Mouse (Mus musculus) thymus, postnatal 10 days (tissue): Measurements from ENCODE around the gene Utp14a.

ENCODE experiments used
- DNase-seq, 2 experiments: peaks; one replicate each; pipeline ENCODE4 v3.0.0; 2021; ENCODE audit warnings: low spot score in 2 of 2

Gene Utp14a

DNA sequence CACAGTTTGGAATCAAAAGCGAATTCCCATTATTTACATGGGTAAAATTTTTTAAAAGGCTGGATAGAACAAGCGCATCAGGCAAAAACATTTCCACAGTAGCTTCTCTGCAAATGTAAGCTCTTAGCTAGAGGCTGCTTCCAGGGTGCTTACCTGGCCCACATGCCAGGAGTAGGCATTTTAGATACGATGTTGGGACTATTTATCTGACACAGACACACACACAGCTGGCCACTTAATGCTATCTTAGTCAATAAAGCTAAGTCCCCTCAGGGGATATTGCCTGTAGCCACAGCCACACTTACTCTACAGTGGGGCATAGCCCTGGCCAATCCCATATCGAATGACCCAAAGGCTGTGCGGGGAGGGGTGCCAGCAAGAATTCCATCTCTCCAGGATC lies 55.1 kb downstream of the Utp14a start:
- DNase-seq, result no peak

DNA sequence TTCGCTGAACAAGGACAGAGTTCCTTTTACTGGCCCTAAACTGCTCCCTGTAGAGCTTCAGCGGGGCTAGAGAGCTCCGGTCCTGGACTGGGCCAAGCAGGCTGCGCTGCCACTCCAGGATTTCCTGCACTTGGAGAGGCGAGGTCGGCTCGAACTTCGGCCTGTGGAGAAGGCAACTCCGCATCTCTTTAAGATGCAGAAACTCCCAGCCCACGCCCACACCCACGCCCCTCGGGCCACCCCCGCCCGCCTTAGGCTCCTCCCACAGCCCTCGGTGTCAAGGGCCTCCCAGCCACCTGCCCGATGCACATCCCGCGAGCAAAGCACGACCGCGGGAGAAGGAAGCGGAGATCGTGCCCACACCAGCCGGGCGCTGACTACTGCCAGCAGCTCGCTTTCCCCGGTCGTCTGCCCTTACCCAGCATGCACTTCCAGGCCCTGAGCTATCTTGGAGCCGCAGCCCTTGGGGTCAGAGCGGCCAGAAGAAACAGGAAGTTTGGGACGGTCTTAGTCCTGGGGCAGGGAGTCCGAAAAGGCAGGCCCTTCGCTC lies 57.9 kb downstream of the Utp14a start:
- peak; percentile 79 to 87 for DNase-seq

DNA sequence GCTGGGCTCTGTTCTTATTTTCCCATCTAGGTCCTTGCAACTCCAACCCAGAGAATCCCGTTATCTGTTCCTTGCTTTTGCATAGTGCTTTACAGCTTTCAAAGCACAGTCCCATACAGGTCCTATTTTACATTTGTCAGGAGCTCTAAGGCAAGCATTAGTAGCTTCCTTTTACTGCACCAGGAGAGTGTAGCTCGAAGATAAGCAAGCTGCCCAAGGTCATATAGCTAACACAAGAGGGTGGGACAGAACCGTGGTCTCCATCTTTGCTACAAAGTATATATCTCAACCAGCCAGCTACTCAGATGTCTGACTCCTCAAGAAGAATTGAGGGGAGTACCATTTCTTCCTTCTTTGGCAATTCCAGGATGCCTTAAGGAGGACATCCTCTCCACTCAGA lies 60.8 kb downstream of the Utp14a start:
- no peak for DNase-seq

DNA sequence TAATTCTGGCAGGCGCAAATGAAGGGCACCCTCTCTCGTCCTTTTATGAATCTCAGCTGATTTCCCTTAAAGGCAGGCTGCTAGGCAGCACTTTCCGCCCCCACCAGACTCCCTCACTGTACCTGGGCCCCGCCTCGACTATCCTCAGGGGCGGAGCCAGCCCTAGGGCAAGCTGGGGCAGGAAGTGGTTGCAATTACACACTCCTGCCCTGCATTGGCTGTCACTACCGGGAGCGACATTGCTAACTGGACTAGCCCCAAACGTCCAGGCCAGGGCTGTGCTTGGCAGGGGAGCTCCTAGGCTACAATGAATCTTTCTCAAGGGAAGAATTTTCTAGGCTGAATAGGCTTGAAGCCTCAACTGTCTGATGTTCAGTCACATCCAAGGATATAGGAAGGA lies 61.5 kb downstream of the Utp14a start:
- DNase-seq, result peak; percentile 62 to 64
